Mouse (Mus musculus) midbrain, embryonic 13.5 days (tissue): ENCODE results near the gene Dusp11. TPM values are rescaled to one million over a fixed set of nuclear protein-coding genes. Genes with fewer than 3 reads are reported as not detected.
"Not testable (repeated sequence)": the region's sequence is repeated elsewhere in the genome, so short reads cannot be mapped to it uniquely, and the experiment has no call there.

ENCODE experiments used
- ATAC-seq: fragments of 200-750 bp; cut with Nextera tagmentation; 2 replicates; pipeline ENCODE4 v1.8.0; 2017; ENCODE audit warnings: mild to moderate bottlenecking, moderate TSS enrichment, moderate library complexity
- H3K27ac ChIP-seq: fragments of 300-500 bp; sonication (generic); 2 replicates; pipeline ENCODE4 v1.5.1; 2015; ENCODE audit warnings: inconsistent platforms, mild to moderate bottlenecking, moderate library complexity
- H3K27me3 ChIP-seq: fragments of 300-500 bp; sonication (generic); 2 replicates; pipeline ENCODE4 v1.6.1; 2015; ENCODE audit warnings: mild to moderate bottlenecking, inconsistent platforms
- H3K36me3 ChIP-seq: fragments of 300-500 bp; sonication (generic); 2 replicates; pipeline ENCODE4 v1.6.1; 2015; ENCODE audit warnings: mild to moderate bottlenecking, inconsistent platforms
- H3K4me1 ChIP-seq: fragments of 300-500 bp; sonication (generic); replicated peaks from 2 replicates; pipeline ENCODE4 v1.6.1; 2015; ENCODE audit warnings: inconsistent platforms
- H3K4me2 ChIP-seq: fragments of 300-500 bp; sonication (generic); replicated peaks from 2 replicates; pipeline ENCODE4 v1.6.1; 2015; ENCODE audit warnings: moderate library complexity, mild to moderate bottlenecking, inconsistent platforms
- H3K4me3 ChIP-seq: fragments of 300-500 bp; sonication (generic); replicated peaks from 2 replicates; pipeline ENCODE4 v1.5.1; 2015; ENCODE audit warnings: mild to moderate bottlenecking, inconsistent platforms
- H3K9ac ChIP-seq: fragments of 300-500 bp; sonication (generic); replicated peaks from 2 replicates; pipeline ENCODE4 v1.6.1; 2015; ENCODE audit warnings: mild to moderate bottlenecking, inconsistent platforms
- H3K9me3 ChIP-seq: fragments of 300-500 bp; sonication (generic); 2 replicates; pipeline ENCODE4 v1.6.1; 2016; ENCODE audit warnings: mild to moderate bottlenecking, inconsistent platforms
- WGBS: fragments of 180-500 bp; shearing (Covaris S2); methylation state at CpG from one replicate; pipeline ENCODE4 v1.1.7; 2015; 5-methylcytosine and 5-hydroxymethylcytosine counted together
- polyA plus RNA-seq: library from polyadenylated mRNA; unstranded; fragments of >200 nt; fragmentation: Nextera tagmentation; extraction: Ambion mirVana; gene quantifications from 2 replicates; pipeline ENCODE4 v1.2.1, GENCODE M21; 2015

Dusp11 gene
- polyA plus RNA-seq, 1 experiment from 2014 or later = 51.3 TPM

- 81% methylated on average over 1 of the region's 1 CpGs for WGBS
- Histone ChIP-seq H3K4me3 (no peak overlapping the region), H3K27me3 (no peaks in the 10 kb centered on the region), H3K4me1 (no peaks in the 10 kb centered on the region), H3K36me3 (peaks cover 71% of the 10 kb centered on the region), H3K4me2 (no peak overlapping the region), H3K9ac (no peak overlapping the region), H3K27ac (no peak overlapping the region), H3K9me3 (no peaks in the 10 kb centered on the region)
- no peak for ATAC-seq
These were observed 32.2 kb downstream of the Dusp11 start for GRCm38 (mm10) chr6:85929312-85929711.

GRCm38 (mm10) chr6:85927476-85928464 is 33.7 kb downstream of the Dusp11 start:
- 93% methylated on average over 9 of the region's 9 CpGs for WGBS
- no peak for ATAC-seq
- H3K36me3 ChIP-seq = peaks cover 78% of the 10 kb centered on the region

GRCm38 (mm10) chr6:85926709-85927108 is 34.8 kb downstream of the Dusp11 start:
- Histone ChIP-seq H3K9me3 (no peaks in the 10 kb centered on the region), H3K4me1 (no peaks in the 10 kb centered on the region), H3K27me3 (no peaks in the 10 kb centered on the region), H3K4me3 (no peak overlapping the region), H3K9ac (no peak overlapping the region), H3K36me3 (peaks cover 87% of the 10 kb centered on the region), H3K27ac (no peak overlapping the region), H3K4me2 (no peak overlapping the region)
- no peak for ATAC-seq
- 93% methylated on average over 1 of the region's 1 CpGs for WGBS

More at GRCm38 (mm10) chr6:85927476-85928464, 33.7 kb downstream of the Dusp11 start:
- H3K9ac ChIP-seq = no peak overlapping the region
- H3K4me1 ChIP-seq = no peaks in the 10 kb centered on the region
- H3K27me3 ChIP-seq = no peaks in the 10 kb centered on the region
- H3K4me3 ChIP-seq = no peak overlapping the region
- no peak overlapping the region for H3K27ac ChIP-seq
- no peak overlapping the region for H3K4me2 ChIP-seq
- no peaks in the 10 kb centered on the region for H3K9me3 ChIP-seq

- Histone ChIP-seq H3K4me1 (no peaks in the 10 kb centered on the region), H3K27me3 (no peaks in the 10 kb centered on the region), H3K9ac (no peak overlapping the region), H3K36me3 (peaks cover 65% of the 10 kb centered on the region), H3K9me3 (no peaks in the 10 kb centered on the region), H3K4me2 (no peak overlapping the region), H3K4me3 (no peak overlapping the region), H3K27ac (no peak overlapping the region)
- ATAC-seq = no peak
- 97% methylated on average over 1 of the region's 1 CpGs for whole genome bisulfite sequencing
These were observed 37.8 kb downstream of the Dusp11 start for GRCm38 (mm10) chr6:85923643-85924042.

- Histone ChIP-seq H3K9ac (no peak overlapping the region), H3K9me3 (no peaks in the 10 kb centered on the region), H3K27me3 (no peaks in the 10 kb centered on the region), H3K4me2 (no peak overlapping the region), H3K4me1 (peaks cover 13% of the 10 kb centered on the region), H3K27ac (no peak overlapping the region), H3K36me3 (peaks cover 26% of the 10 kb centered on the region), H3K4me3 (no peak overlapping the region)
- 98% methylated on average over 4 of the region's 4 CpGs for WGBS
- no peak for ATAC-seq
These were observed 42.1 kb downstream of the Dusp11 start for GRCm38 (mm10) chr6:85919401-85919800.

GRCm38 (mm10) chr6:85918341-85918740 is 43.1 kb downstream of the Dusp11 start:
- not testable (repeated sequence) for ATAC-seq, H3K4me3 ChIP-seq, H3K9me3 ChIP-seq, H3K27me3 ChIP-seq, H3K27ac ChIP-seq, H3K4me2 ChIP-seq, H3K9ac ChIP-seq
- peaks cover 17% of the 10 kb centered on the region for H3K4me1 ChIP-seq
- H3K36me3 ChIP-seq = peaks cover 19% of the 10 kb centered on the region
- 96% methylated on average over 3 of the region's 3 CpGs for WGBS

GRCm38 (mm10) chr6:85916596-85916995 is 44.9 kb downstream of the Dusp11 start:
- WGBS = 82% methylated on average over 6 of the region's 6 CpGs
- peak overlapping the region; percentile 69 for H3K9ac ChIP-seq
- no peaks in the 10 kb centered on the region for H3K9me3 ChIP-seq
- no peaks in the 10 kb centered on the region for H3K27me3 ChIP-seq
- H3K36me3 ChIP-seq = peaks cover 3% of the 10 kb centered on the region; the same call in 1 of the 2 replicates
- peaks cover 17% of the 10 kb centered on the region for H3K4me1 ChIP-seq
- peak overlapping the region; percentile 85 for H3K27ac ChIP-seq
- no peak for ATAC-seq
- H3K4me3 ChIP-seq = peak overlapping the region; percentile 54
- H3K4me2 ChIP-seq = peak overlapping the region; percentile 86

- ATAC-seq = peak; percentile 98
- WGBS = under 1% methylated on average over 39 of the region's 61 CpGs
- not testable (repeated sequence) for H3K27me3 ChIP-seq, H3K36me3 ChIP-seq, H3K9me3 ChIP-seq
- Histone ChIP-seq H3K4me3 (peak within 1 kb of the TSS; percentile 54), H3K9ac (peak within 1 kb of the TSS; percentile 69), H3K4me2 (peak within 1 kb of the TSS; percentile 86), H3K27ac (peak within 1 kb of the TSS; percentile 85), H3K4me1 (peaks cover 17% of the 10 kb centered on the region)
These were observed 45.6 kb downstream of the Dusp11 start, which contains the start of gene Nat8f1 for GRCm38 (mm10) chr6:85915539-85916513. TSS of gene Nat8f1 (minus strand) at chr6:85915687.

GRCm38 (mm10) chr6:85915141-85915538 is 46.3 kb downstream of the Dusp11 start:
- Histone ChIP-seq H3K4me3 (peak overlapping the region; percentile 54), H3K36me3 (no peaks in the 10 kb centered on the region), H3K4me1 (peaks cover 17% of the 10 kb centered on the region), H3K9ac (peak overlapping the region; percentile 69), H3K27me3 (no peaks in the 10 kb centered on the region), H3K27ac (peak overlapping the region; percentile 85), H3K4me2 (peak overlapping the region; percentile 86), H3K9me3 (no peaks in the 10 kb centered on the region)
- WGBS = 3% methylated on average over 11 of the region's 11 CpGs
- ATAC-seq = no peak

GRCm38 (mm10) chr6:85911587-85911986 is 49.9 kb downstream of the Dusp11 start, which contains the start of gene Tprkb:
TSS of gene Tprkb (plus strand) at chr6:85911865.
- Histone ChIP-seq H3K4me3 (no peak within 1 kb of the TSS), H3K9me3 (no peaks in the 10 kb centered on the region), H3K4me2 (no peak within 1 kb of the TSS), H3K4me1 (peaks cover 16% of the 10 kb centered on the region), H3K36me3 (no peaks in the 10 kb centered on the region), H3K27ac (no peak within 1 kb of the TSS), H3K27me3 (no peaks in the 10 kb centered on the region), H3K9ac (no peak within 1 kb of the TSS)
- no peak for ATAC-seq
- 86% methylated on average over 3 of the region's 3 CpGs for WGBS

- 87% methylated on average over 1 of the region's 1 CpGs for WGBS
These were observed 51.8 kb downstream of the Dusp11 start for GRCm38 (mm10) chr6:85909704-85910103.

More at GRCm38 (mm10) chr6:85909704-85910103, 51.8 kb downstream of the Dusp11 start:
- Histone ChIP-seq H3K27me3 (no peaks in the 10 kb centered on the region), H3K4me3 (no peak overlapping the region), H3K4me1 (peaks cover 7% of the 10 kb centered on the region), H3K4me2 (no peak overlapping the region), H3K27ac (no peak overlapping the region), H3K9me3 (no peaks in the 10 kb centered on the region), H3K9ac (no peak overlapping the region), H3K36me3 (no peaks in the 10 kb centered on the region)
- ATAC-seq = no peak
